Mouse (Mus musculus) erythroblast, adult 5-6 weeks (primary cell): ENCODE results near the gene Flt3. TPM values are rescaled to one million over a fixed set of nuclear protein-coding genes. Genes with fewer than 3 reads are reported as not detected.

Source experiments
- ATAC-seq: replicated peaks from 2 replicates; pipeline ENCODE4 v1.8.0; 2016; ENCODE audit warnings: moderate number of reproducible peaks, mild to moderate bottlenecking, moderate TSS enrichment, inconsistent platforms; ENCODE audit not compliant: poor library complexity, low FRiP score, severe bottlenecking
- total RNA-seq, 2 experiments: library from RNA; stranded (forward) in 1 of 2; stranded (reverse) in 1 of 2; fragments of 150-400 nt in 1 of 2; fragments of 200-764, 138-1000 nt in 1 of 2; gene quantifications; 2 replicates each; pipeline versions ENCODE4 v1.2.3 to v1.2.4; 2015 to 2017; ENCODE audit warnings: low replicate concordance in 2 of 2

The Flt3 gene
- total RNA-seq, 2 experiments from 2014 or later: 1.9 to 4.7 TPM

GRCm38 (mm10) chr5:147317991-147318390, 82.3 kb downstream of the Flt3 start:
- no peak for ATAC-seq

- ATAC-seq: no peak
Measured at GRCm38 (mm10) chr5:147317321-147317720, 83.0 kb downstream of the Flt3 start.

GRCm38 (mm10) chr5:147315432-147316075, 84.7 kb downstream of the Flt3 start:
- no peak for ATAC-seq

- no peak for ATAC-seq
Measured at GRCm38 (mm10) chr5:147314646-147315431, 85.5 kb downstream of the Flt3 start.

- ATAC-seq: no peak
Measured at GRCm38 (mm10) chr5:147312830-147313685, 87.2 kb downstream of the Flt3 start.

GRCm38 (mm10) chr5:147309786-147310185, 90.5 kb downstream of the Flt3 start:
- no peak for ATAC-seq

- no peak for ATAC-seq
Measured at GRCm38 (mm10) chr5:147308451-147308850, 91.8 kb downstream of the Flt3 start.

GRCm38 (mm10) chr5:147307398-147307785, 92.9 kb downstream of the Flt3 start:
- ATAC-seq: no peak

GRCm38 (mm10) chr5:147306638-147307397, 93.5 kb downstream of the Flt3 start, which contains the start of gene Cdx2:
Cdx2 (minus strand) TSS chr5:147307270.
- no peak for ATAC-seq

- ATAC-seq: no peak
Measured at GRCm38 (mm10) chr5:147305856-147306637, 94.2 kb downstream of the Flt3 start.

GRCm38 (mm10) chr5:147305166-147305565, 95.1 kb downstream of the Flt3 start:
- ATAC-seq: no peak

- no peak for ATAC-seq
Measured at GRCm38 (mm10) chr5:147304276-147305155, 95.8 kb downstream of the Flt3 start.

GRCm38 (mm10) chr5:147302746-147303400, 97.4 kb downstream of the Flt3 start:
- ATAC-seq: no peak

GRCm38 (mm10) chr5:147302141-147302540, 98.1 kb downstream of the Flt3 start:
- ATAC-seq: no peak

- ATAC-seq: no peak
Measured at GRCm38 (mm10) chr5:147301781-147302070, 98.6 kb downstream of the Flt3 start.

- ATAC-seq: no peak
Measured at GRCm38 (mm10) chr5:147300917-147301780, 99.1 kb downstream of the Flt3 start.

GRCm38 (mm10) chr5:147300001-147300363, 100.3 kb downstream of the Flt3 start:
- ATAC-seq: no peak
